Mouse (Mus musculus): ENCODE results near the gene Diaph2. TPM values are rescaled to one million over a fixed set of nuclear protein-coding genes. Genes with fewer than 3 reads are reported as not detected.
"Not testable (repeated sequence)": the region's sequence is repeated elsewhere in the genome, so short reads cannot be mapped to it uniquely, and the experiment has no call there.

Gene Diaph2
- polyA plus RNA-seq, 1 experiment from 2014 or later = 4.2 TPM

GRCm38 (mm10) chrX:129884465-129884864 lies 134.9 kb downstream of the Diaph2 start:
- Histone ChIP-seq H3K36me3 (no peaks in the 10 kb centered on the region), H3K4me3 (no peak overlapping the region), H3K27ac (replicated peaks) (no peak overlapping the region), H3K9ac (no peak overlapping the region), H3K4me1 (replicated peaks) (no peaks in the 10 kb centered on the region), H3K27me3 (no peaks in the 10 kb centered on the region), H3K4me2 (no peak overlapping the region), H3K9me3 (no peaks in the 10 kb centered on the region)
- ATAC-seq (ENCODE audit: low FRiP score, low read depth) = no peak
- 17% methylated on average over 3 of the region's 3 CpGs for WGBS

- Histone ChIP-seq H3K4me1 (replicated peaks) (no peaks in the 10 kb centered on the region), H3K27me3 (no peaks in the 10 kb centered on the region), H3K4me3 (no peak overlapping the region), H3K9me3 (no peaks in the 10 kb centered on the region), H3K4me2 (no peak overlapping the region), H3K27ac (replicated peaks) (no peak overlapping the region), H3K9ac (no peak overlapping the region), H3K36me3 (no peaks in the 10 kb centered on the region)
- WGBS = 89% methylated on average over 2 of the region's 2 CpGs
- no peak for ATAC-seq (ENCODE audit: low FRiP score, low read depth)
These were observed 176.3 kb downstream of the Diaph2 start for GRCm38 (mm10) chrX:129925806-129926205.

GRCm38 (mm10) chrX:129974816-129975215 lies 225.3 kb downstream of the Diaph2 start:
- Histone ChIP-seq H3K36me3 (no peaks in the 10 kb centered on the region), H3K27ac (replicated peaks) (no peak overlapping the region), H3K4me2 (no peak overlapping the region), H3K4me1 (replicated peaks) (no peaks in the 10 kb centered on the region), H3K9me3 (no peaks in the 10 kb centered on the region), H3K9ac (no peak overlapping the region), H3K27me3 (no peaks in the 10 kb centered on the region), H3K4me3 (no peak overlapping the region)
- no peak for ATAC-seq (ENCODE audit: low FRiP score, low read depth)
- 58% methylated on average over 4 of the region's 4 CpGs for WGBS

- H3K9ac ChIP-seq = no peak overlapping the region
- no peaks in the 10 kb centered on the region for H3K27me3 ChIP-seq
- no peaks in the 10 kb centered on the region for H3K9me3 ChIP-seq
- no peak overlapping the region for H3K4me3 ChIP-seq
- no peaks in the 10 kb centered on the region for H3K36me3 ChIP-seq
- ATAC-seq (ENCODE audit: low FRiP score, low read depth) = no peak
- no peak overlapping the region for H3K4me2 ChIP-seq
- no peaks in the 10 kb centered on the region for H3K4me1 ChIP-seq (replicated peaks)
- H3K27ac ChIP-seq (replicated peaks) = no peak overlapping the region
These were observed 258.7 kb downstream of the Diaph2 start for GRCm38 (mm10) chrX:130008210-130008609.

GRCm38 (mm10) chrX:130019735-130020134 lies 270.2 kb downstream of the Diaph2 start:
- H3K9ac ChIP-seq = no peak overlapping the region
- ATAC-seq (ENCODE audit: low FRiP score, low read depth) = no peak
- no peak overlapping the region for H3K4me3 ChIP-seq
- WGBS = 64% methylated on average over 1 of the region's 1 CpGs
- no peak overlapping the region for H3K4me2 ChIP-seq
- no peaks in the 10 kb centered on the region for H3K36me3 ChIP-seq
- H3K27ac ChIP-seq (replicated peaks) = no peak overlapping the region
- H3K27me3 ChIP-seq = no peaks in the 10 kb centered on the region
- H3K4me1 ChIP-seq (replicated peaks) = no peaks in the 10 kb centered on the region
- no peaks in the 10 kb centered on the region for H3K9me3 ChIP-seq

- no peak overlapping the region for H3K4me3 ChIP-seq
- no peaks in the 10 kb centered on the region for H3K9me3 ChIP-seq
- H3K36me3 ChIP-seq = no peaks in the 10 kb centered on the region
- ATAC-seq (ENCODE audit: low FRiP score, low read depth) = no peak
- 55% methylated on average over 1 of the region's 1 CpGs for WGBS
- no peak overlapping the region for H3K27ac ChIP-seq (replicated peaks)
- no peaks in the 10 kb centered on the region for H3K27me3 ChIP-seq
- H3K9ac ChIP-seq = no peak overlapping the region
- H3K4me1 ChIP-seq (replicated peaks) = no peaks in the 10 kb centered on the region
- H3K4me2 ChIP-seq = no peak overlapping the region
These were observed 295.0 kb downstream of the Diaph2 start for GRCm38 (mm10) chrX:130044525-130044924.

GRCm38 (mm10) chrX:130149216-130149615 lies 399.7 kb downstream of the Diaph2 start:
- ATAC-seq (ENCODE audit: low FRiP score, low read depth) = no peak
- no peaks in the 10 kb centered on the region for H3K27me3 ChIP-seq
- no peak overlapping the region for H3K9ac ChIP-seq
- no peaks in the 10 kb centered on the region for H3K4me1 ChIP-seq (replicated peaks)
- H3K4me3 ChIP-seq = no peak overlapping the region
- H3K36me3 ChIP-seq = no peaks in the 10 kb centered on the region
- no peaks in the 10 kb centered on the region for H3K9me3 ChIP-seq
- no peak overlapping the region for H3K4me2 ChIP-seq
- H3K27ac ChIP-seq (replicated peaks) = no peak overlapping the region

GRCm38 (mm10) chrX:130152164-130152563 lies 402.6 kb downstream of the Diaph2 start:
- Histone ChIP-seq H3K36me3 (no peaks in the 10 kb centered on the region), H3K27ac (replicated peaks) (no peak overlapping the region), H3K4me1 (replicated peaks) (no peaks in the 10 kb centered on the region), H3K9ac (no peak overlapping the region), H3K4me2 (no peak overlapping the region), H3K27me3 (no peaks in the 10 kb centered on the region), H3K4me3 (no peak overlapping the region), H3K9me3 (no peaks in the 10 kb centered on the region)
- WGBS = 100% methylated on average over 1 of the region's 1 CpGs
- ATAC-seq (ENCODE audit: low FRiP score, low read depth) = no peak

GRCm38 (mm10) chrX:130173126-130173525 lies 423.6 kb downstream of the Diaph2 start:
- Histone ChIP-seq H3K4me2 (no peak overlapping the region), H3K4me3 (no peak overlapping the region), H3K36me3 (no peaks in the 10 kb centered on the region), H3K27me3 (no peaks in the 10 kb centered on the region), H3K9me3 (no peaks in the 10 kb centered on the region), H3K4me1 (replicated peaks) (no peaks in the 10 kb centered on the region), H3K9ac (no peak overlapping the region), H3K27ac (replicated peaks) (no peak overlapping the region)
- ATAC-seq (ENCODE audit: low FRiP score, low read depth) = no peak
- 81% methylated on average over 2 of the region's 2 CpGs for WGBS

GRCm38 (mm10) chrX:130187891-130188290 lies 438.3 kb downstream of the Diaph2 start:
- WGBS = 64% methylated on average over 1 of the region's 1 CpGs
- ATAC-seq (ENCODE audit: low FRiP score, low read depth) = no peak
- Histone ChIP-seq H3K9me3 (no peaks in the 10 kb centered on the region), H3K4me1 (replicated peaks) (no peaks in the 10 kb centered on the region), H3K36me3 (no peaks in the 10 kb centered on the region), H3K4me3 (no peak overlapping the region), H3K4me2 (no peak overlapping the region), H3K27ac (replicated peaks) (no peak overlapping the region), H3K27me3 (no peaks in the 10 kb centered on the region), H3K9ac (no peak overlapping the region)

- no peak overlapping the region for H3K9ac ChIP-seq
- no peak overlapping the region for H3K4me3 ChIP-seq
- 65% methylated on average over 2 of the region's 2 CpGs for WGBS
- no peak overlapping the region for H3K27ac ChIP-seq (replicated peaks)
- H3K27me3 ChIP-seq = no peaks in the 10 kb centered on the region
- ATAC-seq (ENCODE audit: low FRiP score, low read depth) = no peak
- no peaks in the 10 kb centered on the region for H3K9me3 ChIP-seq
- H3K4me1 ChIP-seq (replicated peaks) = no peaks in the 10 kb centered on the region
- no peaks in the 10 kb centered on the region for H3K36me3 ChIP-seq
- no peak overlapping the region for H3K4me2 ChIP-seq
These were observed 438.9 kb downstream of the Diaph2 start for GRCm38 (mm10) chrX:130188449-130188848.

GRCm38 (mm10) chrX:130189250-130189649 lies 439.7 kb downstream of the Diaph2 start:
- no peaks in the 10 kb centered on the region for H3K9me3 ChIP-seq
- no peak overlapping the region for H3K9ac ChIP-seq
- no peak for ATAC-seq (ENCODE audit: low FRiP score, low read depth)
- H3K27me3 ChIP-seq = no peaks in the 10 kb centered on the region
- H3K36me3 ChIP-seq = no peaks in the 10 kb centered on the region
- no peak overlapping the region for H3K27ac ChIP-seq (replicated peaks)
- H3K4me3 ChIP-seq = no peak overlapping the region
- H3K4me1 ChIP-seq (replicated peaks) = no peaks in the 10 kb centered on the region
- no peak overlapping the region for H3K4me2 ChIP-seq

GRCm38 (mm10) chrX:130197412-130197811 lies 447.9 kb downstream of the Diaph2 start:
- not testable (repeated sequence) for H3K9ac ChIP-seq; H3K4me3 ChIP-seq; H3K27me3 ChIP-seq; ATAC-seq (ENCODE audit: low FRiP score, low read depth); H3K36me3 ChIP-seq; H3K4me2 ChIP-seq; H3K4me1 ChIP-seq (replicated peaks); H3K9me3 ChIP-seq; H3K27ac ChIP-seq (replicated peaks)
- 89% methylated on average over 3 of the region's 3 CpGs for WGBS
